Mouse (Mus musculus) stomach, embryonic 14.5 days (tissue): Measurements from ENCODE around the gene Hydin. TPM values are rescaled to one million over a fixed set of nuclear protein-coding genes. Genes with fewer than 3 reads are reported as not detected.

Experiments
- ATAC-seq: fragments of 200-750 bp; cut with Nextera tagmentation; 2 replicates; pipeline ENCODE4 v1.8.0; 2017; ENCODE audit warnings: low read depth, moderate TSS enrichment; ENCODE audit not compliant: insufficient number of reproducible peaks, insufficient read depth, low FRiP score
- H3K27ac ChIP-seq: fragments of 300-500 bp; sonication (generic); 2 replicates; pipeline ENCODE4 v1.5.1; 2014; ENCODE audit warnings: mild to moderate bottlenecking, low read length, moderate library complexity, mixed read lengths
- H3K27me3 ChIP-seq: fragments of 300-500 bp; sonication (generic); 2 replicates; pipeline ENCODE4 v1.6.1; 2014; ENCODE audit warnings: low read length, control low read depth, mixed read lengths; ENCODE audit not compliant: control insufficient read depth, insufficient read depth
- H3K36me3 ChIP-seq: fragments of 300-500 bp; sonication (generic); 2 replicates; pipeline ENCODE4 v1.6.1; 2014; ENCODE audit warnings: mild to moderate bottlenecking, control low read depth, low read length, moderate library complexity, mixed read lengths; ENCODE audit not compliant: control insufficient read depth, insufficient read depth
- H3K4me1 ChIP-seq: fragments of 300-500 bp; sonication (generic); 2 replicates; pipeline ENCODE4 v1.6.1; 2014; ENCODE audit warnings: low read length, control low read depth, mixed read lengths; ENCODE audit not compliant: control insufficient read depth, insufficient read depth
- H3K4me2 ChIP-seq: fragments of 300-500 bp; sonication (generic); replicated peaks from 2 replicates; pipeline ENCODE4 v1.6.1; 2014; ENCODE audit warnings: low read depth, low read length, control low read depth
- H3K4me3 ChIP-seq: fragments of 300-500 bp; sonication (generic); 2 replicates; pipeline ENCODE4 v1.5.1; 2014; ENCODE audit warnings: low read depth, low read length, control low read depth
- H3K9ac ChIP-seq: fragments of 300-500 bp; sonication (generic); replicated peaks from 2 replicates; pipeline ENCODE4 v1.6.1; 2014; ENCODE audit warnings: low read depth, mild to moderate bottlenecking, control low read depth, low read length, moderate library complexity, mixed read lengths
- H3K9me3 ChIP-seq: fragments of 300-500 bp; sonication (generic); 2 replicates; pipeline ENCODE4 v1.6.1; 2016; ENCODE audit warnings: low read depth, low read length, control low read depth; ENCODE audit not compliant: control insufficient read depth
- WGBS: fragments of 180-500 bp; shearing (Covaris S2); extraction: QIAGEN DNeasy Blood & Tissue Kit; methylation state at CpG from one replicate; pipeline ENCODE4 v1.1.7; 2014; 5-methylcytosine and 5-hydroxymethylcytosine counted together
- polyA plus RNA-seq: library from polyadenylated mRNA; unstranded; fragments of >200 nt; fragmentation: Nextera tagmentation; extraction: Ambion mirVana; gene quantifications from 2 replicates; pipeline ENCODE4 v1.2.1, GENCODE M21; 2014

The Hydin gene
- polyA plus RNA-seq, 1 experiment from 2014 or later, result 0.51 TPM

DNA sequence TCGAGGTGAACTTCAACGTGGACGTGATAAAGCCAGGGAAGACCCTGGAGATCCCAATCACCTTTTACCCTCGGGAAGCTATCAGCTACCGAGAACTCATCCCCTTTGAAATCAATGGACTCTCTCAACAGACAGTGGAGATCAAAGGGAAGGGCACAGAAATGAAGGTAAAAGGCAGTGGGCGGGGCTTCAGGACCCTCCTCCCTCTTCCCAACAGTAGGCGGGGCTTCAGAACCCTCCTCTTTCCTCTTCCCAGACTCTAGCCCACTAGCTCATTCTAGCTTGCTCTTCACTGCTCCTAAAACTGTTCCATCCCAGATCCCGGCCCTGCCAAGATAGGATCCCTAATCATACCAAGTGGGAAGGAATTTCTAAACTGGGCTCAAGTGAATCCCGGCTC, 325.9 kb downstream of the Hydin start:
- 83% methylated on average over 9 of the region's 9 CpGs for WGBS
- Histone ChIP-seq H3K4me1 (no peaks in the 10 kb centered on the region), H3K4me2 (no peak overlapping the region), H3K27me3 (no peaks in the 10 kb centered on the region), H3K27ac (no peak overlapping the region), H3K4me3 (no peak overlapping the region), H3K36me3 (no peaks in the 10 kb centered on the region), H3K9ac (no peak overlapping the region), H3K9me3 (no peaks in the 10 kb centered on the region)
- no peak for ATAC-seq

DNA sequence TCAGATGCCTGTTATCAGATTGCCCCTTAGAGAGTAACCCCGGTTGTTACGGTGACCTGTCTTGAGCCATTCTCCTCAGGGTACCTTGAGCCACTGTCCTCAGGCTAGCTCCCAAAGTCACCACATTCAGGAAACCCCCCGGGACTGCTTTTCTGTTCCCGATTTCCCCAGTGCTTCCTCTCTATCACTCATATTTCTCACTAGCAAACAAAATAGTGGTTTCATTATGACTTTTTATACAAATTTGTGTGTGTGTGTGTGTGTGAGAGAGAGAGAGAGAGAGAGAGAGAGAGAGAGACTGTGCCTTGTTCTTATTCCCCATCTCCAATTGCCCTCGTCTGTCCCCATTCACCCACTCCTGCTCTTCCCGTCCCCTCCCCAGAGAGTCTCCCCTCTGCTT, 327.4 kb downstream of the Hydin start:
- Histone ChIP-seq H3K4me2 (no peak overlapping the region), H3K27me3 (no peaks in the 10 kb centered on the region), H3K36me3 (no peaks in the 10 kb centered on the region), H3K4me1 (no peaks in the 10 kb centered on the region), H3K9me3 (no peaks in the 10 kb centered on the region), H3K9ac (no peak overlapping the region), H3K4me3 (no peak overlapping the region), H3K27ac (no peak overlapping the region)
- no peak for ATAC-seq
- 79% methylated on average over 6 of the region's 6 CpGs for WGBS

DNA sequence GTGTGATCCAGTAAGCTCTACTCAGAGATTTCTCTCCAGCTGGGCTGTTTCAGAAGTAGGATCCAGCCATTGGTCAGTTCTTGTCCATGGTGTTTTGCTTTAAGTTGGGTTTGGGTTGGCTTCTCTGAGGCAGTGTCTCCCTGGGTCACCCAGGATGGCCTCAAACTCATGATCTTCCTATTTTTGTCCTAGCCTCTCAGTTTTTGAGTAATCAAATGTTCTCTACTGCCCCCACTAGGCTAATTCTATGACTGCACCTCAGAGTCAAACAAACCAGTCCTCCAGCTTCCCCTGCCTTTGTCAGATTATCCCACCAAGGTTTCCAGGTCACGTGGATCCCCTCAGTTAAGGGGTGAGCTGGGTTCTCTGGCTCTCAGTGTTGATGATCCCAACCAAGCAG, 337.8 kb downstream of the Hydin start:
- Histone ChIP-seq H3K4me2 (no peak overlapping the region), H3K36me3 (no peaks in the 10 kb centered on the region), H3K27me3 (no peaks in the 10 kb centered on the region), H3K9me3 (no peaks in the 10 kb centered on the region), H3K4me1 (no peaks in the 10 kb centered on the region), H3K9ac (no peak overlapping the region), H3K4me3 (no peak overlapping the region), H3K27ac (no peak overlapping the region)
- ATAC-seq, result no peak
- 4% methylated on average over 1 of the region's 1 CpGs for WGBS

DNA sequence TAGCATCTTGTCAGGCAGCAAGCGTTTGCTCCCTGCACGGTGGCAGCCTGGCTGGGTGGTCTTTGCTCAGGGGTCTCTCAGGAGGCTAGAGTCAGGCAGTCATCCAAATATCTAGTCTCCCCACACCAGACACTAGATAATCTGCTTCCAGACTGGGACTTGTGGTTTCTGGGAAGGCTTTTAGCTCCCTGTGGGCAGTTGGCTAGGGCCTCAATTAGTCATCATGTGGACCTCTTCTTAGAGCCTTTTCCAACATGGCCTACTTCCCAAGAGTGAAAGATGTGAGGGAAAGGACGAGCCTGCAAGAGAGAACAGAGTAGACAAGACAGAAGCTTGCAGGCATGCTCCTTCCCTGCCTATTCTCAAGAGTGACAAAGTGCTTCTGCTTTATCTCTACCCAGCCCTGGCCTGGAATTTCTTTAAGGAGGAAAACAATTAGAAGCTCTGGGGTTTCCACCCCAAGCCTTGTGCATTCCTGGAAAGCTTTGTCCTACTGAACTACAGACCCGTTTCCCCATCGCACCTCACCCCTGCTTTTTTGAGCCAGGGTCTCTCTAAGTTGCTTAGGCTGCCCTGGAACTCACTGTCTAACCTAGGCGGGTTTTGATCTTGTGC, 338.7 kb downstream of the Hydin start:
- no peak overlapping the region for H3K27ac ChIP-seq
- WGBS, result 48% methylated on average over 6 of the region's 6 CpGs
- no peaks in the 10 kb centered on the region for H3K27me3 ChIP-seq
- H3K4me3 ChIP-seq, result no peak overlapping the region
- H3K4me1 ChIP-seq, result no peaks in the 10 kb centered on the region
- H3K9ac ChIP-seq, result no peak overlapping the region
- H3K9me3 ChIP-seq, result no peaks in the 10 kb centered on the region
- ATAC-seq, result no peak
- no peak overlapping the region for H3K4me2 ChIP-seq
- no peaks in the 10 kb centered on the region for H3K36me3 ChIP-seq

DNA sequence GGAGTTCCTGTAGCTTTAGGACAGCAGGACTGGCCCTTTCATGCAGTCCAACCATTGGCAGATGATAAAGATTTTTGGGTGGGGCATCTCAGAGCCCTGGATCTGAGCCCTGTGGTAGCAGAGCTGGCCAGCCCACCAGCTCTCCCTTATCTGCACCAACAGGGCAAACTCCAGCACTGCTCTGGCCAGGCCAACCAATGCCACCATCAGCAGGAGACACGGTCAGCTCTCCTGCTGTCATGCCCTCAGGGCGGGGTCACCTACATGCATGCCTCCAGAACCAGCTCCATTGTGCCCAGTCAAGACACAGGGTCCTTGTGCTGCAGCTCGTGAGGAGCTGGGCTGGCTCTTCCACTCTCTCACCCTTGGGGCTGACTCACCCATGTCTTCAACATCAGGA, 349.0 kb downstream of the Hydin start:
- 64% methylated on average over 3 of the region's 3 CpGs for WGBS

DNA sequence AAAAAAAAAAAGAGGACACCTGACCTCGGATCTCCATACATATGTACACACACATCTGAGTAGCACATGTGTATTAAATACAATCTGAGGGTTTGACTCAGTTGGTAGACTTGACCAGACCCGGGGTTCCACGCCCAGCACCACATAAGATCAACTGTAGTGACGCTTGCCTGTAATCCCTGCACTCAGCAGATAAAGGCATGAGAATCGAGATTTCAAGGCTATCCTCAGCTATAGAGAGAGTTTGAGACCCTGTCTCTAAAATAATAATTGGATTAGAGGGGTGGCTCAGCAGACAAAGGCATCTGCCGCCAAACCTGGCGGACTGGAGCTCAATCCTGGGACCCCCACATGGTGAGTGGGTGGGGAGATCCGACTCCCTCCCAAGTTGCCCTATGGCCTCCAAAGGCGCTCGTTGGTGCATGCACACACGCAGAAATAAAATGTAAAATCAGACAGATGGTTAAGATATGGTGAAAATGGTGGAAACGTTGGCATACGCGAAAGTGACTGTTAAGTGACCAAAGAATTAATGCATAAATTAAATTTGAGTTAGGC, 351.1 kb downstream of the Hydin start:
- ATAC-seq, result peak; percentile 4; the same call in 1 of the 2 replicates
- H3K4me1 ChIP-seq, result peaks cover 8% of the 10 kb centered on the region; the same call in 1 of the 2 replicates
- 22% methylated on average over 14 of the region's 14 CpGs for WGBS
- peak overlapping the region; percentile 85 for H3K4me2 ChIP-seq
- H3K9me3 ChIP-seq, result no peaks in the 10 kb centered on the region
- no peak overlapping the region for H3K27ac ChIP-seq
- peak overlapping the region; percentile 81 for H3K4me3 ChIP-seq
- no peaks in the 10 kb centered on the region for H3K27me3 ChIP-seq
- no peak overlapping the region for H3K9ac ChIP-seq
- H3K36me3 ChIP-seq, result no peaks in the 10 kb centered on the region

More for the DNA sequence above, 349.0 kb downstream of the Hydin start:
- Histone ChIP-seq H3K36me3 (no peaks in the 10 kb centered on the region), H3K9me3 (no peaks in the 10 kb centered on the region), H3K27ac (no peak overlapping the region), H3K4me2 (no peak overlapping the region), H3K4me3 (no peak overlapping the region), H3K9ac (no peak overlapping the region), H3K27me3 (no peaks in the 10 kb centered on the region), H3K4me1 (peaks cover 8% of the 10 kb centered on the region; the same call in 1 of the 2 replicates)
- ATAC-seq, result no peak

DNA sequence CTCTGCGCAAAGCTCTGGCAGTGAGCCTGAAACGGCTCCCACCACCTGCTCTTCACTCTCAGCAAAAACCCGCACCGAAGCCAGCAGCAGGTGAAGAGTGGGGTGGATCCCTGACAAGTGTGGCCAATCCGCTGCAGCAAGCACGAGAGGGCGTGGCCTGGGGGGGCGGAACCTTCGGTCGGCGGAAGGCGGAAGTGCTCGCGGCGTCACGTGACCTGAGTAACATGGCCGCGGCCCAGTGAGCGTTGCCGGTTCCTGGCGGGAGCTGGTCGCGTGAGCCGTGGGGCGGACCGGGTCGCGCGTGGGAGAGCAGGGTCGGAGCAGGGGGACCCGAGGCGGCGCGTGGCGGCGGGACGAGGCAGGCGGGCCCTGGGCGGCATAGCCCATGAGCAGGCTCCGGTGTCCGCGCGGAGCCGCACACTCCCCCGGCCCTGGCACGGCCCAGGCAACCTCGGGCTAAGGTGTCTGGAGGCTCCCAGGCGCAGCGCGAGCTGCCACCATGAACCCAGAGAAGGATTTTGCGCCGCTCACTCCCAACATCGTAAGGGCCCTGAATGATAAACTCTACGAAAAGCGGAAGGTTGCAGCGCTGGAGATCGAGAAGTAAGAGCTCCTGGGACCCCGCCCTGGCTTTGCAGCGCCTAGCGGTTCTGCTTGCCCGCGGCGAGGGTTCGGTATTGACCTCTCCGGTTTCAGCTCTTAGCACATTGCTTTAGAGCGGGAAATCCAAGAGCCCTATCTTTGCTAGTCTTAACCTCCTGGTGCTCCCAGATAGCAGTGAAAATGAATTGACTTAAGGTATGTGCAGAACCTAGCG, 351.8 kb downstream of the Hydin start, which contains the start of gene Vac14:
Gene Vac14, plus strand, starts transcription at position 195 of the 817 bp plus-strand sequence.
- peak; percentile 95 for ATAC-seq
- Histone ChIP-seq H3K9ac (peak within 1 kb of the TSS; percentile 47), H3K4me2 (peak within 1 kb of the TSS; percentile 85)

DNA sequence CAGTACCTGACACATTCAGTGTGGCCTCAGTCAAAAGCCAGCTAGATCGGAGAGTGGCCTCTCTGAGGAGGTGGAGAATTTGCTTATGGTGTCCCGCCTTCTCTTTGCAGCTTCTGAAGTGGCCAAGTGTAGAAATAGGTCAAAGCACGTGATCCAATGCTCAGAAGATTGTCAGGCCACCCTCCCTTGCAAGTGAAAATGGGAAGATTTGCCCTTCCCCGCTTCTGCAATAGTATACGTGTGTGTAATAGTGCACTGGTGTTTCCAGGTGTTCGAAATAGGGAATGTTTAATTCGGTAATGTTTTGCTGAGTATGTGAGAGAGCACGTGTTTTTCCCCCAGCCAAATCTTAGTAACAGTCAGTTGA, 352.4 kb downstream of the Hydin start:
- H3K4me2 ChIP-seq, result peak overlapping the region; percentile 85
- no peak for ATAC-seq
- 24% methylated on average over 8 of the region's 8 CpGs for WGBS
- H3K36me3 ChIP-seq, result no peaks in the 10 kb centered on the region
- peak overlapping the region; percentile 81 for H3K4me3 ChIP-seq
- H3K9ac ChIP-seq, result peak overlapping the region; percentile 47
- H3K27ac ChIP-seq, result no peak overlapping the region
- H3K4me1 ChIP-seq, result peaks cover 8% of the 10 kb centered on the region; the same call in 1 of the 2 replicates
- H3K27me3 ChIP-seq, result no peaks in the 10 kb centered on the region
- no peaks in the 10 kb centered on the region for H3K9me3 ChIP-seq

More for the DNA sequence above, 351.8 kb downstream of the Hydin start, which contains the start of gene Vac14:
- under 1% methylated on average over 66 of the region's 67 CpGs for WGBS
- H3K9me3 ChIP-seq, result no peaks in the 10 kb centered on the region
- no peaks in the 10 kb centered on the region for H3K27me3 ChIP-seq
- H3K4me1 ChIP-seq, result peaks cover 8% of the 10 kb centered on the region; the same call in 1 of the 2 replicates
- no peaks in the 10 kb centered on the region for H3K36me3 ChIP-seq
- H3K4me3 ChIP-seq, result peak within 1 kb of the TSS; percentile 81
- H3K27ac ChIP-seq, result no peak within 1 kb of the TSS
